Mouse (Mus musculus) kidney, embryonic 15.5 days (tissue): ENCODE measurements around the gene Get4. TPM values are rescaled to one million over a fixed set of nuclear protein-coding genes. Genes with fewer than 3 reads are reported as not detected.

Source experiments
- ATAC-seq: fragments of 200-750 bp; cut with Nextera tagmentation; replicated peaks from 2 replicates; pipeline ENCODE4 v1.8.0; 2017; ENCODE audit warnings: moderate TSS enrichment; ENCODE audit not compliant: low FRiP score
- H3K27ac ChIP-seq: fragments of 300-500 bp; sonication (generic); 2 replicates; pipeline ENCODE4 v1.5.1; 2015; ENCODE audit warnings: mild to moderate bottlenecking, inconsistent platforms
- H3K27me3 ChIP-seq: fragments of 300-500 bp; sonication (generic); 2 replicates; pipeline ENCODE4 v1.6.1; 2015; ENCODE audit warnings: inconsistent platforms
- H3K36me3 ChIP-seq: fragments of 300-500 bp; sonication (generic); 2 replicates; pipeline ENCODE4 v1.6.1; 2015; ENCODE audit warnings: inconsistent platforms
- H3K4me1 ChIP-seq: fragments of 300-500 bp; sonication (generic); 2 replicates; pipeline ENCODE4 v1.6.1; 2015; ENCODE audit warnings: inconsistent platforms
- H3K4me2 ChIP-seq: fragments of 300-500 bp; sonication (generic); 2 replicates; pipeline ENCODE4 v1.6.1; 2015; ENCODE audit warnings: moderate library complexity, mild to moderate bottlenecking, inconsistent platforms
- H3K4me3 ChIP-seq: fragments of 300-500 bp; sonication (generic); replicated peaks from 2 replicates; pipeline ENCODE4 v1.5.1; 2015; ENCODE audit warnings: mild to moderate bottlenecking, inconsistent platforms
- H3K9ac ChIP-seq: fragments of 300-500 bp; sonication (generic); 2 replicates; pipeline ENCODE4 v1.6.1; 2015; ENCODE audit warnings: mild to moderate bottlenecking, inconsistent platforms
- H3K9me3 ChIP-seq: fragments of 300-500 bp; sonication (generic); replicated peaks from 2 replicates; pipeline ENCODE4 v1.6.1; 2016; ENCODE audit warnings: inconsistent platforms
- WGBS: fragments of 180-500 bp; shearing (Covaris S2); methylation state at CpG from one replicate; pipeline ENCODE4 v1.1.7; 2015; ENCODE audit warnings: mixed read lengths; 5-methylcytosine and 5-hydroxymethylcytosine counted together
- polyA plus RNA-seq: library from polyadenylated mRNA; unstranded; fragments of >200 nt; fragmentation: Nextera tagmentation; extraction: Ambion mirVana; gene quantifications from 2 replicates; pipeline ENCODE4 v1.2.1, GENCODE M21; 2015

Gene Get4
- polyA plus RNA-seq, 1 experiment from 2014 or later = 157 TPM

- WGBS = 84% methylated on average over 12 of the region's 12 CpGs
- Histone ChIP-seq H3K27ac (no peak overlapping the region), H3K4me1 (peaks cover 19% of the 10 kb centered on the region), H3K9me3 (no peaks in the 10 kb centered on the region), H3K27me3 (no peaks in the 10 kb centered on the region), H3K4me3 (no peak overlapping the region), H3K4me2 (no peak overlapping the region), H3K9ac (no peak overlapping the region), H3K36me3 (no peaks in the 10 kb centered on the region)
- ATAC-seq = no peak
These were observed 63.0 kb downstream of the Get4 start for GRCm38 (mm10) chr5:139314941-139315642.

GRCm38 (mm10) chr5:139316982-139317675 is 65.0 kb downstream of the Get4 start:
- H3K9me3 ChIP-seq = no peaks in the 10 kb centered on the region
- no peak overlapping the region for H3K9ac ChIP-seq
- peaks cover 19% of the 10 kb centered on the region for H3K4me1 ChIP-seq
- H3K4me2 ChIP-seq = no peak overlapping the region
- no peaks in the 10 kb centered on the region for H3K27me3 ChIP-seq
- H3K27ac ChIP-seq = peak overlapping the region; percentile 70
- ATAC-seq = peak; percentile 91
- H3K4me3 ChIP-seq = no peak overlapping the region
- WGBS = 64% methylated on average over 6 of the region's 6 CpGs
- no peaks in the 10 kb centered on the region for H3K36me3 ChIP-seq

- no peak overlapping the region for H3K4me2 ChIP-seq
- no peaks in the 10 kb centered on the region for H3K9me3 ChIP-seq
- no peaks in the 10 kb centered on the region for H3K36me3 ChIP-seq
- peak overlapping the region; percentile 70 for H3K27ac ChIP-seq
- no peak overlapping the region for H3K4me3 ChIP-seq
- peaks cover 19% of the 10 kb centered on the region for H3K4me1 ChIP-seq
- no peak overlapping the region for H3K9ac ChIP-seq
- H3K27me3 ChIP-seq = 0 out of 2 replicates have a peak, but pooled peaks cover 3% of the 10 kb centered on the region
- no peak for ATAC-seq
- WGBS = 65% methylated on average over 21 of the region's 21 CpGs
These were observed 65.8 kb downstream of the Get4 start for GRCm38 (mm10) chr5:139317751-139318504.

Other genes with a start within 250 kb of the Get4 start
- 21.2 and 22.7 TPM in 2 replicates for gene Prkar1b, start 102.3 kb upstream of the Get4 start, polyA plus RNA-seq
- gene Dnaaf5, start 102.1 kb upstream of the Get4 start, polyA plus RNA-seq = 8.7 and 10.4 TPM in 2 replicates
- 50.0 and 57.3 TPM in 2 replicates for gene Sun1, start 51.7 kb upstream of the Get4 start, polyA plus RNA-seq
- 2.1 and 2.2 TPM in 2 replicates for gene Adap1, start 73.3 kb downstream of the Get4 start, polyA plus RNA-seq
- 96.2 and 102 TPM in 2 replicates for gene Cox19, start 99.1 kb downstream of the Get4 start, polyA plus RNA-seq
- 0.16 and 0.60 TPM in 2 replicates for gene Cyp2w1, start 100.3 kb downstream of the Get4 start, polyA plus RNA-seq
- 4.1 and 5.4 TPM in 2 replicates for gene Gpr146, start 125.4 kb downstream of the Get4 start, polyA plus RNA-seq
- 0.60 and 1.2 TPM in 2 replicates for gene C130050O18Rik, start 153.0 kb downstream of the Get4 start, polyA plus RNA-seq
- gene Gper1, start 170.8 kb downstream of the Get4 start, polyA plus RNA-seq = 5.1 and 5.7 TPM in 2 replicates
- 39.9 and 43.3 TPM in 2 replicates for gene 3110082I17Rik, start 208.2 kb downstream of the Get4 start, polyA plus RNA-seq
- gene Zfand2a, start 232.2 kb downstream of the Get4 start, polyA plus RNA-seq = 9.8 and 13.2 TPM in 2 replicates